Mouse (Mus musculus) neural tube, embryonic 13.5 days (tissue): ENCODE results near the gene Hps1. TPM values are rescaled to one million over a fixed set of nuclear protein-coding genes. Genes with fewer than 3 reads are reported as not detected.
"Not testable (repeated sequence)": the region's sequence is repeated elsewhere in the genome, so short reads cannot be mapped to it uniquely, and the experiment has no call there.

Experiments
- ATAC-seq: fragments of 200-750 bp; cut with Nextera tagmentation; 2 replicates; pipeline ENCODE4 v1.8.0; 2017; ENCODE audit warnings: low read depth, mild to moderate bottlenecking, moderate TSS enrichment, moderate library complexity
- H3K27ac ChIP-seq: fragments of 300-500 bp; sonication (generic); replicated peaks from 2 replicates; pipeline ENCODE4 v1.5.1; 2015; ENCODE audit warnings: moderate library complexity, mild to moderate bottlenecking, inconsistent platforms
- H3K27me3 ChIP-seq: fragments of 300-500 bp; sonication (generic); 2 replicates; pipeline ENCODE4 v1.6.1; 2015; ENCODE audit warnings: mild to moderate bottlenecking, inconsistent platforms
- H3K36me3 ChIP-seq: fragments of 300-500 bp; sonication (generic); 2 replicates; pipeline ENCODE4 v1.6.1; 2015; ENCODE audit warnings: mild to moderate bottlenecking, inconsistent platforms
- H3K4me1 ChIP-seq: fragments of 300-500 bp; sonication (generic); replicated peaks from 2 replicates; pipeline ENCODE4 v1.6.1; 2015; ENCODE audit warnings: inconsistent platforms
- H3K4me2 ChIP-seq: fragments of 300-500 bp; sonication (generic); 2 replicates; pipeline ENCODE4 v1.6.1; 2015; ENCODE audit warnings: inconsistent platforms, mild to moderate bottlenecking, moderate library complexity
- H3K4me3 ChIP-seq: fragments of 300-500 bp; sonication (generic); 2 replicates; pipeline ENCODE4 v1.5.1; 2015; ENCODE audit warnings: mild to moderate bottlenecking, inconsistent platforms
- H3K9ac ChIP-seq: fragments of 300-500 bp; sonication (generic); 2 replicates; pipeline ENCODE4 v1.6.1; 2015; ENCODE audit warnings: moderate library complexity, mild to moderate bottlenecking, inconsistent platforms
- H3K9me3 ChIP-seq: fragments of 300-500 bp; sonication (generic); 2 replicates; pipeline ENCODE4 v1.6.1; 2016; ENCODE audit warnings: inconsistent platforms
- WGBS: fragments of 180-500 bp; shearing (Covaris S2); methylation state at CpG from one replicate; pipeline ENCODE4 v1.1.7; 2015; 5-methylcytosine and 5-hydroxymethylcytosine counted together
- polyA plus RNA-seq: library from polyadenylated mRNA; unstranded; fragments of >200 nt; fragmentation: Nextera tagmentation; extraction: Ambion mirVana; gene quantifications from 2 replicates; pipeline ENCODE4 v1.2.1, GENCODE M21; 2015

Hps1 gene
- polyA plus RNA-seq, 1 experiment from 2014 or later, result 13.5 TPM

DNA sequence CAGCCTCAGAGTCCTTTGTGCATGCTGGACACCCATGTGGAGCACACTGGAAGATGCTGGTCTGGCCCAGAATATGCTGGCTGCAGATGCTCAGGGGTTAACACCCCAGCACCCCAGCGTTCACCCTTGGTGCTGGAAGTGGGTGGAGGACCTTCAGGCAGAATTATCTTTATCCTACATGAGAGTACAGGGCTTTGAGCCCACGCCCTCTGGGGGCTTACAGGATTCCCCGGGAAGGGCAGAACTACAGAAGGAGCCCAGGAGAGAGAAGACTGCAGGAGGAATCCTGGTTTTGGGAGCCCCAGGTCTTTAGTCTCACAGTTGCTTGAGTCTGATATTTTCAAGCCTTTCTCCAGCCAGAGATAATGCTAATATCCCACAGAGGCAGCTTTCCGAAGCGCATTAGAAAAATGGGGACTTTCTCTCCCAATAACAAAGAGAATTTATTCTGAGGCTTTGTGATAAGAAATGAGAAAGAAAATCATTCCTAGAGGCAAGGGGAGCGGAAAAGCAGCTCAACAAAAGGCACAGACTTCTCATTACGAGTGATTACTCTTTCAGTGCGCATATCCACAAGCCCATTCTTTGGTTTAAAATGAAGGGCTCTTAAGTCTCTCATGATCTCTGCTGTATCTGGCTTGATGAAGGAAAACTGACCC, 5.9 kb upstream of the Hps1 start:
- Histone ChIP-seq H3K4me3 (no peak overlapping the region), H3K4me1 (peaks cover 11% of the 10 kb centered on the region; the same call in 1 of the 2 replicates), H3K27me3 (peaks cover 5% of the 10 kb centered on the region; the same call in 1 of the 2 replicates), H3K27ac (no peak overlapping the region), H3K9me3 (no peaks in the 10 kb centered on the region), H3K4me2 (no peak overlapping the region), H3K9ac (peak overlapping the region; percentile 22; the same call in 1 of the 2 replicates), H3K36me3 (no peaks in the 10 kb centered on the region)
- ATAC-seq, result no peak
- whole genome bisulfite sequencing, result 45% methylated on average over 8 of the region's 8 CpGs

DNA sequence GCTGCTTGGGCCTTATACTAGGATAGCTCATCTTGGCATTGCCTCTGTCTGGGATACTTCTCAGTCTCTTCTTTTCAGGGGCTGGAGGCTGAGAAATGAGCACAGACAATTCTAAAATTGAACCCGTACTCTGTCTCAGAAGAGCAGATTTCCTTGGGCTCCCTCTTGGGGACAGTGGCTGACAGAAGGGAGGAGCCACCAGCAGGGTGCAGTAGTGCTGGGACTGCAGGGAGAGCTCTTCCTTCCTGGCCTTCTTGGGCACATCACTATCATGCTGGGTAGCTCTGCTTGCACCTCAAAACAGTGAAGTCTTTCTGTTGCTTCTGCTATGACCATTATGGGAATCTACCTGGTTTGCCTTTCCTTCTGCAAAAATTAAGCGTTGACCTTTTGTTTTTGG, 5.4 kb upstream of the Hps1 start:
- WGBS, result 39% methylated on average over 2 of the region's 2 CpGs
- H3K4me2 ChIP-seq, result no peak overlapping the region
- H3K27ac ChIP-seq, result no peak overlapping the region
- H3K9ac ChIP-seq, result no peak overlapping the region
- H3K9me3 ChIP-seq, result no peaks in the 10 kb centered on the region
- ATAC-seq, result no peak
- peaks cover 12% of the 10 kb centered on the region; the same call in 1 of the 2 replicates for H3K4me1 ChIP-seq
- H3K36me3 ChIP-seq, result no peaks in the 10 kb centered on the region
- no peak overlapping the region for H3K4me3 ChIP-seq
- peaks cover 5% of the 10 kb centered on the region; the same call in 1 of the 2 replicates for H3K27me3 ChIP-seq

- H3K9ac ChIP-seq, result peak overlapping the region; percentile 79
- WGBS, result 60% methylated on average over 7 of the region's 7 CpGs
- H3K4me1 ChIP-seq, ATAC-seq, H3K9me3 ChIP-seq, H3K36me3 ChIP-seq, H3K27me3 ChIP-seq: not testable (repeated sequence)
- H3K4me2 ChIP-seq, result peak overlapping the region; percentile 60
- H3K27ac ChIP-seq, result peak overlapping the region; percentile 89
- H3K4me3 ChIP-seq, result peak overlapping the region; percentile 60
These were observed 369 bp upstream of the Hps1 start for GRCm38 (mm10) chr19:42780156-42780538.

DNA sequence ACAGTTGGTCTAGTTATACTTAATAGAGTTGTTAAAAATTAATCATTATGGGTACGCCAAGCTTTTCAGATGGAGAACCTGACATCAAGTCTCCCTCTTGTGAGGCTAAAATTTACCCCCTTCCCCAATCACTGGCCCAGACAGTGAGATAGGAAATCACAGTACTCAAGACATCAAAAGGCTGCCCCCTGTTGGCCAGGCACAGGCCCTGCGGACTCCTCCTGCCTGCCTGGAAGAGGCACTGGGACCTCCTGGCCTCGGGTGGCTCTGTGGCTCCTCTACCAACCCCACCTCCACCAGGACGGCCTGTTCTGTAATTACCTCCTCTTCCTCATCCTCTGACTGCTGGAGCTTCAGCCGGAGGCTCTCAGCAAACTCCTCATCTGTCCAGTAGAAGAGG, 2.0 kb downstream of the Hps1 start:
- Histone ChIP-seq H3K27me3 (no peaks in the 10 kb centered on the region), H3K4me1 (peaks cover 9% of the 10 kb centered on the region), H3K36me3 (no peaks in the 10 kb centered on the region), H3K9ac (no peak overlapping the region), H3K4me2 (no peak overlapping the region), H3K4me3 (no peak overlapping the region), H3K27ac (no peak overlapping the region), H3K9me3 (no peaks in the 10 kb centered on the region; the same call in 1 of the 2 replicates)
- ATAC-seq, result no peak
- 84% methylated on average over 5 of the region's 5 CpGs for WGBS

DNA sequence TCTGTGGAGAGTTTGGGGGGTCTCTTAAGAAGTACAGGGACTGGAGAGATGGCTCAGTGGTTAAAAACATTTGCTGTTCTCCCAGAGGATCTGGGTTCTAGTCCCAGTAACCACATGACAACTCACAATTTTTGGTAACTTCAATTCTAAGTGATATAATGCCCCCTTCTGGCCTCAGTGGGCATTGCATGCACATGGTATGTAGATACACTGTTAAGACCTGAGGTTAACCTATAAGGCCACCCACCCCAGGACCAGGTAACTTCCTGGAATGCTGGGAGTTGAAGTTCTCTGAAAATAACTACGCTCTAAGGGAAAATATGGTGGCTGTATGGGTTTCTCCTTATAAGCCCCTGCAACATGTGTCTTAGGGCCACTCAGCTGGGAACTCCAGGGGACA, 3.0 kb downstream of the Hps1 start:
- Histone ChIP-seq H3K4me3 (no peak overlapping the region), H3K9me3 (no peaks in the 10 kb centered on the region; the same call in 1 of the 2 replicates), H3K4me2 (no peak overlapping the region), H3K9ac (no peak overlapping the region), H3K36me3 (no peaks in the 10 kb centered on the region), H3K27me3 (no peaks in the 10 kb centered on the region), H3K4me1 (peaks cover 9% of the 10 kb centered on the region), H3K27ac (no peak overlapping the region)
- WGBS, result 100% methylated on average over 1 of the region's 1 CpGs
- ATAC-seq, result no peak

DNA sequence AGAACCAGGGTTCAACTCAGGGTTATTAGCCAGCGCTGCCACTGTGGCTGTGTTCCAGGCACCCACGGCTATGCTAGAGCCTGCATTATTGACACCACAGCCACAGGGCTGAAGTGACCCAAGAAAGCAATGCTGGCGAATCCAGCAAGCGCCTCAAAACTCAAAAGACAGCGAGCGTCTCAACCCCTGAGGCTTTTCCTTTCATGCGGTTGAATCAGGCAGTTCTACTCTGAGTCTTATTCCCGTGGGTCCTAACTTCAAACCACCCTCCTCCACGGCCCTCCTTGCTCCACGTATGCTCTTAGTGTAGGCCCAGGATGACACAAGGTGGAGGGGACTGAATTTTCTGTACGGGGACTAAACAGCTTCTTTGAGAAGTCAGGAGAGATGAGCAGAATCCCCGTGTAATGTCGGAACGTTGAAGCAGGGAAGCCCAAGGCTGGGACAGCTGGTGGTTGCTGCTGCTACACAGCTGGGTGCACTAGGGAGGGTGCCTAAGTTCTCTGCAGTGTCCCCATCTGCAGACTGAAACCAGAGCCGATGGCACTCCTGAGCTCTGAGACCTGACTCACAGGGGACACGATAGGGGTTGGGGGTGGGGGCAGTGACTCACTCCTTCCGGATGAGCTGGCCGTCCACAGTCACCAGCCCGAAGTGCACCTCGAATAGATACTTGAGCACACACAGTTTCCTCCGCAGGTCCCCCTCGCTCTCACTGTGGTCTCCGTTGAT, 9.5 kb downstream of the Hps1 start:
- 84% methylated on average over 23 of the region's 23 CpGs for WGBS
- no peak overlapping the region for H3K4me2 ChIP-seq
- H3K9me3 ChIP-seq, result no peaks in the 10 kb centered on the region
- no peak overlapping the region for H3K9ac ChIP-seq
- peaks cover 17% of the 10 kb centered on the region for H3K36me3 ChIP-seq
- peaks cover 7% of the 10 kb centered on the region; the same call in 1 of the 2 replicates for H3K4me1 ChIP-seq
- no peak overlapping the region for H3K4me3 ChIP-seq
- H3K27me3 ChIP-seq, result no peaks in the 10 kb centered on the region; the same call in 1 of the 2 replicates
- no peak overlapping the region for H3K27ac ChIP-seq
- ATAC-seq, result no peak

GRCm38 (mm10) chr19:42769648-42770047, 10.1 kb downstream of the Hps1 start:
- no peak for ATAC-seq
- Histone ChIP-seq H3K4me2 (no peak overlapping the region), H3K27me3 (no peaks in the 10 kb centered on the region; the same call in 1 of the 2 replicates), H3K9me3 (no peaks in the 10 kb centered on the region), H3K36me3 (peaks cover 17% of the 10 kb centered on the region), H3K4me3 (no peak overlapping the region), H3K27ac (no peak overlapping the region), H3K9ac (no peak overlapping the region), H3K4me1 (peaks cover 7% of the 10 kb centered on the region; the same call in 1 of the 2 replicates)
- 90% methylated on average over 10 of the region's 10 CpGs for WGBS

GRCm38 (mm10) chr19:42767361-42767760, 12.4 kb downstream of the Hps1 start:
- peaks cover 17% of the 10 kb centered on the region for H3K36me3 ChIP-seq
- no peak overlapping the region for H3K4me2 ChIP-seq
- 47% methylated on average over 8 of the region's 8 CpGs for WGBS
- no peak overlapping the region for H3K9ac ChIP-seq
- no peaks in the 10 kb centered on the region for H3K9me3 ChIP-seq
- no peak for ATAC-seq
- no peak overlapping the region for H3K27ac ChIP-seq
- H3K4me1 ChIP-seq, result peaks cover 7% of the 10 kb centered on the region; the same call in 1 of the 2 replicates
- no peak overlapping the region for H3K4me3 ChIP-seq
- H3K27me3 ChIP-seq, result no peaks in the 10 kb centered on the region; the same call in 1 of the 2 replicates

DNA sequence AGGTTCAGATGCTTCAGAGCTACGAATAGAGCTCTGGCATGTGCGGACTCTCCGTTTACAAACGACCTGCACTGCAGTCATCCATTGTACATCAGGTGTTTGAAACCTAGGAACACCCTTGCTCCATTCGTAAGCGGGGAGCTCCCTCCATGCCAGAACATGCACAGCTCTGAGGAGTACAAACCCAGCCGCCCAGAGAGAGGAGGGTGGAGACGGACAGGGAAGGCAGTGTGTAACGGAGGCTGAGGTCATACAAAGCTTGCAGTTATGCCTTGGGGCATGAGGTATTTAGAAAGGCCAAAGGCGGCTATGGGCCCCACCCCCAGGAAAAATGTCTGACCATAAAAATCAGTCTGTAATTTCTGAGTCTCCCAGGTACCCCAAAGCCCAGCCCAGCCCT, 15.4 kb downstream of the Hps1 start:
- Histone ChIP-seq H3K27me3 (no peaks in the 10 kb centered on the region; the same call in 1 of the 2 replicates), H3K36me3 (peaks cover 5% of the 10 kb centered on the region), H3K4me3 (no peak overlapping the region), H3K9me3 (no peaks in the 10 kb centered on the region), H3K27ac (no peak overlapping the region), H3K9ac (no peak overlapping the region), H3K4me1 (peaks cover 7% of the 10 kb centered on the region; the same call in 1 of the 2 replicates), H3K4me2 (no peak overlapping the region)
- no peak for ATAC-seq
- WGBS, result 77% methylated on average over 10 of the region's 10 CpGs

GRCm38 (mm10) chr19:42756671-42757070, 23.1 kb downstream of the Hps1 start:
- no peak overlapping the region for H3K4me2 ChIP-seq
- no peak overlapping the region for H3K4me3 ChIP-seq
- H3K4me1 ChIP-seq, result peaks cover 28% of the 10 kb centered on the region
- H3K9ac ChIP-seq, result no peak overlapping the region
- ATAC-seq, result no peak
- WGBS, result 84% methylated on average over 6 of the region's 6 CpGs
- no peaks in the 10 kb centered on the region for H3K27me3 ChIP-seq
- no peak overlapping the region for H3K27ac ChIP-seq
- H3K9me3 ChIP-seq, result no peaks in the 10 kb centered on the region
- H3K36me3 ChIP-seq, result no peaks in the 10 kb centered on the region

- no peaks in the 10 kb centered on the region for H3K36me3 ChIP-seq
- WGBS, result 71% methylated on average over 15 of the region's 15 CpGs
- H3K4me1 ChIP-seq, result peaks cover 31% of the 10 kb centered on the region
- H3K4me2 ChIP-seq, result no peak overlapping the region
- H3K9ac ChIP-seq, result no peak overlapping the region
- no peak overlapping the region for H3K4me3 ChIP-seq
- no peak overlapping the region for H3K27ac ChIP-seq
- H3K9me3 ChIP-seq, result no peaks in the 10 kb centered on the region
- ATAC-seq, result no peak
- no peaks in the 10 kb centered on the region for H3K27me3 ChIP-seq
These were observed 24.5 kb downstream of the Hps1 start for GRCm38 (mm10) chr19:42755148-42755870.
